Mouse (Mus musculus) heart, postnatal 0 days (tissue): ENCODE data around the gene Bicd1. TPM values are rescaled to one million over a fixed set of nuclear protein-coding genes. Genes with fewer than 3 reads are reported as not detected.

Experiments
- ATAC-seq: fragments of 200-750 bp; cut with Nextera tagmentation; 2 replicates; pipeline ENCODE4 v1.8.0; 2017; ENCODE audit warnings: low read depth, moderate number of reproducible peaks, moderate library complexity; ENCODE audit not compliant: insufficient read depth
- DNase-seq: peaks from one replicate; pipeline ENCODE4 v3.0.0-alpha.2; 2016; ENCODE audit warnings: low spot score
- H3K27ac ChIP-seq: fragments of 300-500 bp; sonication (generic); 2 replicates; pipeline ENCODE4 v1.5.1; 2014; ENCODE audit warnings: low read depth, mild to moderate bottlenecking
- H3K27me3 ChIP-seq: fragments of 300-500 bp; sonication (generic); 2 replicates; pipeline ENCODE4 v1.6.1; 2014; ENCODE audit warnings: low read length, mixed read lengths; ENCODE audit not compliant: control insufficient read depth, insufficient read depth
- H3K36me3 ChIP-seq: fragments of 300-500 bp; sonication (generic); replicated peaks from 2 replicates; pipeline ENCODE4 v1.6.1; 2014; ENCODE audit warnings: low read length, mixed read lengths; ENCODE audit not compliant: control insufficient read depth, insufficient read depth
- H3K4me1 ChIP-seq: fragments of 300-500 bp; sonication (generic); 2 replicates; pipeline ENCODE4 v1.6.1; 2014; ENCODE audit warnings: antibody characterized with exemption; ENCODE audit not compliant: control insufficient read depth, insufficient read depth
- H3K4me2 ChIP-seq: fragments of 300-500 bp; sonication (generic); 2 replicates; pipeline ENCODE4 v1.6.1; 2014; ENCODE audit warnings: low read depth, mild to moderate bottlenecking, low read length, moderate library complexity
- H3K4me3 ChIP-seq: fragments of 300-500 bp; sonication (generic); 2 replicates; pipeline ENCODE4 v1.5.1; 2014; ENCODE audit warnings: low read depth, low read length
- H3K9ac ChIP-seq: fragments of 300-500 bp; sonication (generic); replicated peaks from 2 replicates; pipeline ENCODE4 v1.6.1; 2014; ENCODE audit warnings: low read depth, low read length, mixed read lengths
- H3K9me3 ChIP-seq: fragments of 300-500 bp; sonication (generic); replicated peaks from 2 replicates; pipeline ENCODE4 v1.6.1; 2016; ENCODE audit warnings: low read length; ENCODE audit not compliant: control insufficient read depth
- CTCF ChIP-seq: IDR thresholded peaks from 2 replicates; pipeline ENCODE4 v1.5.1; 2016; ENCODE audit warnings: antibody characterized with exemption, control low read depth, low read depth
- EP300 ChIP-seq: IDR thresholded peaks from 2 replicates; pipeline ENCODE4 v1.6.1; 2016; ENCODE audit warnings: antibody characterized with exemption, low read depth
- WGBS: fragments of 180-500 bp; shearing (Covaris S2); extraction: QIAGEN DNeasy Blood & Tissue Kit; methylation state at CpG from one replicate; pipeline ENCODE4 v1.1.7; 2014; 5-methylcytosine and 5-hydroxymethylcytosine counted together
- microRNA-seq: library from miRNA; unstranded; fragments of <30 nt; microRNA quantifications from one replicate; pipeline ENCODE4, GENCODE M21; 2016
- polyA plus RNA-seq: library from polyadenylated mRNA; unstranded; fragments of >200 nt; fragmentation: Nextera tagmentation; extraction: Ambion mirVana; gene quantifications from 2 replicates; pipeline ENCODE4 v1.2.1, GENCODE M21; 2015
- total RNA-seq: library from RNA; depleted of rRNA; stranded (reverse); fragments of >200 nt; gene quantifications from 2 replicates; pipeline ENCODE4 v1.2.3, GENCODE M21; 2014; ENCODE audit warnings: low replicate concordance; rRNA removed

The Bicd1 gene
- total and polyA plus RNA-seq, 2 experiments from 2014 or later, result 3.5 to 4.1 TPM

- WGBS, result 78% methylated on average over 1 of the region's 1 CpGs
- no peak for ATAC-seq
- H3K4me1 ChIP-seq, result 0 out of 2 replicates have a peak, but pooled peaks cover 7% of the 10 kb centered on the region
- no peak overlapping the region for H3K27ac ChIP-seq
- no peaks in the 10 kb centered on the region for H3K27me3 ChIP-seq
- H3K4me2 ChIP-seq, result no peak overlapping the region
- TF ChIP-seq EP300 (no peak), CTCF (no peak)
- no peak overlapping the region for H3K4me3 ChIP-seq
- no peak overlapping the region for H3K9ac ChIP-seq
- H3K9me3 ChIP-seq, result no peaks in the 10 kb centered on the region
- DNase-seq, result no peak
- no peaks in the 10 kb centered on the region for H3K36me3 ChIP-seq
These were observed 158.5 kb downstream of the Bicd1 start for GRCm38 (mm10) chr6:149567219-149567618.

- DNase-seq (no peak), ATAC-seq (no peak)
- Histone ChIP-seq H3K9ac (no peak overlapping the region), H3K4me1 (no peaks in the 10 kb centered on the region), H3K36me3 (no peaks in the 10 kb centered on the region), H3K27me3 (no peaks in the 10 kb centered on the region), H3K9me3 (no peaks in the 10 kb centered on the region), H3K4me3 (no peak overlapping the region), H3K4me2 (no peak overlapping the region), H3K27ac (no peak overlapping the region)
- 82% methylated on average over 1 of the region's 1 CpGs for WGBS
- TF ChIP-seq EP300 (no peak), CTCF (no peak)
These were observed 165.6 kb downstream of the Bicd1 start for GRCm38 (mm10) chr6:149574288-149574687.

GRCm38 (mm10) chr6:149580053-149580452 is 171.4 kb downstream of the Bicd1 start:
- no peak overlapping the region for H3K4me2 ChIP-seq
- no peak for TF ChIP-seq EP300
- TF ChIP-seq CTCF, result no peak
- no peak for DNase-seq
- ATAC-seq, result no peak
- no peaks in the 10 kb centered on the region for H3K4me1 ChIP-seq
- H3K9ac ChIP-seq, result no peak overlapping the region
- no peaks in the 10 kb centered on the region for H3K36me3 ChIP-seq
- no peak overlapping the region for H3K27ac ChIP-seq
- no peaks in the 10 kb centered on the region for H3K27me3 ChIP-seq
- peaks cover 14% of the 10 kb centered on the region; the same call in 1 of the 2 replicates for H3K9me3 ChIP-seq
- no peak overlapping the region for H3K4me3 ChIP-seq

GRCm38 (mm10) chr6:149585708-149586504 is 177.2 kb downstream of the Bicd1 start:
- H3K4me3 ChIP-seq, result no peak overlapping the region
- H3K9me3 ChIP-seq, result peaks cover 22% of the 10 kb centered on the region
- no peak overlapping the region for H3K9ac ChIP-seq
- no peak overlapping the region for H3K4me2 ChIP-seq
- H3K27ac ChIP-seq, result no peak overlapping the region
- 96% methylated on average over 7 of the region's 7 CpGs for WGBS
- no peak for ATAC-seq
- H3K27me3 ChIP-seq, result no peaks in the 10 kb centered on the region
- no peaks in the 10 kb centered on the region for H3K36me3 ChIP-seq
- DNase-seq, result no peak
- TF ChIP-seq CTCF, result no peak
- TF ChIP-seq EP300, result no peak
- no peaks in the 10 kb centered on the region for H3K4me1 ChIP-seq

Small RNAs within 50 kb of the gene (microRNA-seq; reads per million reads assigned to microRNA genes)
- gene Gm24307, result not detected

Other genes starting within 250 kb of the Bicd1 start
- gene Amn1, start 220.2 kb upstream of the Bicd1 start, total RNA-seq, result 21.3 and 39.8 TPM in 2 replicates
- 23.8 and 29.9 TPM in 2 replicates for gene Amn1, start 220.2 kb upstream of the Bicd1 start, polyA plus RNA-seq
- 28.0 and 41.9 TPM in 2 replicates for gene Resf1, start 99.5 kb upstream of the Bicd1 start, total RNA-seq
- gene Resf1, start 99.5 kb upstream of the Bicd1 start, polyA plus RNA-seq, result 13.6 and 16.9 TPM in 2 replicates